Mouse (Mus musculus) kidney, postnatal 0 days (tissue): ENCODE measurements around the gene Nudt14. TPM values are rescaled to one million over a fixed set of nuclear protein-coding genes. Genes with fewer than 3 reads are reported as not detected.
A peak's percentile ranks its signal among the peaks of the same experiment; 100 is the strongest.

ENCODE experiments used
- ATAC-seq: fragments of 200-750 bp; cut with Nextera tagmentation; replicated peaks from 2 replicates; pipeline ENCODE4 v1.8.0; 2017; ENCODE audit warnings: low read depth, moderate number of reproducible peaks, moderate TSS enrichment, moderate library complexity; ENCODE audit not compliant: low FRiP score
- DNase-seq: peaks from one replicate; pipeline ENCODE4 v3.0.0-alpha.2; 2016; ENCODE audit warnings: low spot score
- H3K27ac ChIP-seq: fragments of 300-500 bp; sonication (generic); 2 replicates; pipeline ENCODE4 v1.5.1; 2014; ENCODE audit warnings: mild to moderate bottlenecking
- H3K27me3 ChIP-seq: fragments of 300-500 bp; sonication (generic); 2 replicates; pipeline ENCODE4 v1.6.1; 2014; ENCODE audit warnings: low read length, mixed read lengths; ENCODE audit not compliant: insufficient read depth
- H3K36me3 ChIP-seq: fragments of 300-500 bp; sonication (generic); 2 replicates; pipeline ENCODE4 v1.6.1; 2014; ENCODE audit warnings: low read length, mixed read lengths; ENCODE audit not compliant: insufficient read depth
- H3K4me1 ChIP-seq: fragments of 300-500 bp; sonication (generic); replicated peaks from 2 replicates; pipeline ENCODE4 v1.6.1; 2014; ENCODE audit warnings: antibody characterized with exemption, low read length, mixed read lengths; ENCODE audit not compliant: insufficient read depth
- H3K4me2 ChIP-seq: fragments of 300-500 bp; sonication (generic); 2 replicates; pipeline ENCODE4 v1.6.1; 2014; ENCODE audit warnings: mild to moderate bottlenecking, low read length, moderate library complexity, mixed read lengths
- H3K4me3 ChIP-seq: fragments of 300-500 bp; sonication (generic); replicated peaks from 2 replicates; pipeline ENCODE4 v1.5.1; 2014; ENCODE audit warnings: low read depth, low read length
- H3K9ac ChIP-seq: fragments of 300-500 bp; sonication (generic); 2 replicates; pipeline ENCODE4 v1.6.1; 2014; ENCODE audit warnings: low read depth, low read length
- H3K9me3 ChIP-seq: fragments of 300-500 bp; sonication (generic); replicated peaks from 2 replicates; pipeline ENCODE4 v1.6.1; 2016; ENCODE audit warnings: low read length, inconsistent platforms, mixed read lengths
- CTCF ChIP-seq: IDR thresholded peaks from 2 replicates; pipeline ENCODE4 v1.5.1; 2016; ENCODE audit warnings: antibody characterized with exemption, low read depth, mild to moderate bottlenecking, moderate library complexity
- WGBS: fragments of 180-500 bp; shearing (Covaris S2); extraction: QIAGEN DNeasy Blood & Tissue Kit; methylation state at CpG from one replicate; pipeline ENCODE4 v1.1.7; 2014; 5-methylcytosine and 5-hydroxymethylcytosine counted together
- polyA plus RNA-seq: library from polyadenylated mRNA; unstranded; fragments of >200 nt; fragmentation: Nextera tagmentation; extraction: Ambion mirVana; gene quantifications from 2 replicates; pipeline ENCODE4 v1.2.1, GENCODE M21; 2015

The Nudt14 gene
- polyA plus RNA-seq, result 99.2 and 102 TPM in 2 replicates

DNA sequence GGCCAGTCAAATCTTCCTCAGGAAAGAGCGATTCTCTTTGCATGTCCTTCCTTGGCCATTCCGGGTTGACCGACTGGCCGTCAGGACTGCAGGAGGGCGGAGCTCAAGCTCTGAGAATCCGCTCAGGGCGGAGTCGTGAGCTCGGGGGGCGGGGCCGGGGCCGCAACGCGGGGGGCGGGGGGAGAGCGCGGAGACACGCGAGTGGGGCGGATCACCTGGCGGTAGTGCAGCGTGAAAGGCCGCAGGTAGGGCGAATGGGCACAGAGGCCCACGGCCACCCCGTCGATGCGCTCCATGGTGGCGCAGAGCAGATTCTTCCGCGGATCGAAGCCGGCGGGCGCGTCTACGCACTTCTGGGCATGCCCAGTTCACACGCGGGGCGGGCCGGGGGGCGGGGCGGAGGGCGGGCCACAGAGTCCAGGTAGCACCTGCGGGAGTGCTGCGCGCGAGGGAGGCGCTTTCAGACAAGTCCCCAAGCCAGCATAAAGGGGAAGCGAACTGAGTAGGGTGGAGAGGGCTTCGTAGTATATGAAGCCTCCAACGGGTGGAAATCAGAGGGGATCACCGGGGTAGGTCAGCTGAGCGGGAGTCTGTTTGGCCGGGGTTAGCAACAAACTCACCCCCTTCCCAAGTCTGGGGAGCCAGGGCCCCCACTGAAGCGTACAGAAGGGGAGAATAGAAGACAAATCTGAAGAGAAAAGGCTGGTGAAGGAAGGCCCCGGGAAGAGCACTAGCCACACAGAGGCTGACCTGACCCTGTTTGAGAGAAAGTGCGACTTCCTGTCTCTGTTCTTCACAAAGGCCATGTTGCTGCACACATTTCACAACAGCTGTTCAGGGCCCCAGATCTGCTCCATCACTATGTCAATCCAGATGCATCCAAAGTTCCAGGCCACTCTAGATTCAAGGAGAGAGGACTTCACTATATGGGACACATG is at the start of gene Nudt14:
Gene Nudt14, minus strand, starts transcription at position 349 of the 938 bp plus-strand sequence.
- peak within 1 kb of the TSS; percentile 83 for H3K27ac ChIP-seq
- TF ChIP-seq CTCF, result no peak
- H3K9ac ChIP-seq, result peak within 1 kb of the TSS; percentile 82
- peak within 1 kb of the TSS; percentile 64 for H3K4me2 ChIP-seq
- H3K4me3 ChIP-seq, result peak within 1 kb of the TSS; percentile 68
- peak; percentile 85 for ATAC-seq
- 1% methylated on average over 47 of the region's 58 CpGs for WGBS
- H3K36me3 ChIP-seq, result no peaks in the 10 kb centered on the region
- H3K4me1 ChIP-seq, result peaks cover 9% of the 10 kb centered on the region
- peak; percentile 89 for DNase-seq
- H3K27me3 ChIP-seq, result no peaks in the 10 kb centered on the region
- no peaks in the 10 kb centered on the region for H3K9me3 ChIP-seq

DNA sequence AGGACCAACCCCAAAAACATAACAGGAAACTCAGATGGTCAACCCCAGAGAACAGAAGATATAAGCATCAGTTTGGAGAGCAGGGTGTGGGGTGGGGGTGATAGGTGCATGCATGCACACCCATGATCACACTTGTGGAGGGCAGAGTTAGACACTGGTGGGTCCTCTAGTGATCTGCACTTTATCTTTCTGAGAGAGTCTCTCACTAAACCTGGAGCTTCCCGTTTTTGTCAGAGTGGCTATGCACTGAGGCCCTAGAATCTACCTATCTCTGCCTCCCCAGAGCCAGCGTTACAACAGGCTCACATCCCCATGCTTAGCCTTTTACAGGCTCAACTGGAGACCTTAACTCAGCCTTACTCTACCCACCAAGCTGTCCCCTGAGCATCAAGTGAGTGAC is 49.5 kb upstream of the Nudt14 start:
- no peak for TF ChIP-seq CTCF
- H3K27me3 ChIP-seq, result no peaks in the 10 kb centered on the region
- 89% methylated on average over 2 of the region's 2 CpGs for WGBS
- H3K27ac ChIP-seq, result no peak overlapping the region
- H3K4me1 ChIP-seq, result no peaks in the 10 kb centered on the region
- H3K4me2 ChIP-seq, result no peak overlapping the region
- H3K36me3 ChIP-seq, result peaks cover 19% of the 10 kb centered on the region; the same call in 1 of the 2 replicates
- DNase-seq (no peak), ATAC-seq (no peak)
- H3K9me3 ChIP-seq, result no peaks in the 10 kb centered on the region
- no peak overlapping the region for H3K9ac ChIP-seq
- H3K4me3 ChIP-seq, result no peak overlapping the region

DNA sequence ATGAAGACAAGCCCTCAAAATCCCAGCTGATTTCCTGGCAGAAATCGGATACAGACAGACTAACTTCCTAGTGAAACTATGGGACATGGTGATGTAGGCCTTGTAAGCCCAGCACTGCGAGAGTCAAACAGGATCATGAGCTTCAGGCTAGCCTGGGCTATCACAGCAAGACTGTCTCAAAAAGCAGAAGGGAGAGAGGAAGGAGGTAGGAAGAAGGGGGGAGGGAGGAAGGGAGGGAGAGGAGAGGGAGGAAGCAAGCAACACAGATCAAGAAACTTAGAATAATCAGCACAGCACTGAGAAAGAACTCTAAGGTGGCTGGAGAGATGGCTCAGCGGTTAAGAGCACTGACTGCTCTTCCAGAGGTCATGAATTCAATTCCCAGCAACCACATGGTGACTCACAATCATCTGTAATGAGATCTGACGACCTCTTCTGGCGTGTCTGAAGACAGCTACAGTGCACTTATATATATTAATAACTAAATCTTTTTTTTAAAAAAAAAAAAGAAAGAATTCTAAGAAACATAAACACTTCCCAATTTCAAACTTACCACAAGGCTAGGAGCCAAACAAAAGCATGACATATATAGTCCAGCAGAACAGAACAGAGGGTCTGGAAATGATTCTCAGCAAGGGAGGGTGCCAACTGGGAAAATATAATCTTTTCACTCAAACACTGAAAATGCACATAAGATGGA is 48.9 kb upstream of the Nudt14 start:
- Histone ChIP-seq H3K9me3 (no peaks in the 10 kb centered on the region), H3K9ac (no peak overlapping the region), H3K27me3 (no peaks in the 10 kb centered on the region), H3K4me3 (no peak overlapping the region), H3K27ac (no peak overlapping the region), H3K36me3 (peaks cover 20% of the 10 kb centered on the region; the same call in 1 of the 2 replicates), H3K4me1 (no peaks in the 10 kb centered on the region), H3K4me2 (no peak overlapping the region)
- TF ChIP-seq CTCF, result no peak
- ATAC-seq (no peak), DNase-seq (no peak)
- WGBS, result 87% methylated on average over 5 of the region's 5 CpGs

DNA sequence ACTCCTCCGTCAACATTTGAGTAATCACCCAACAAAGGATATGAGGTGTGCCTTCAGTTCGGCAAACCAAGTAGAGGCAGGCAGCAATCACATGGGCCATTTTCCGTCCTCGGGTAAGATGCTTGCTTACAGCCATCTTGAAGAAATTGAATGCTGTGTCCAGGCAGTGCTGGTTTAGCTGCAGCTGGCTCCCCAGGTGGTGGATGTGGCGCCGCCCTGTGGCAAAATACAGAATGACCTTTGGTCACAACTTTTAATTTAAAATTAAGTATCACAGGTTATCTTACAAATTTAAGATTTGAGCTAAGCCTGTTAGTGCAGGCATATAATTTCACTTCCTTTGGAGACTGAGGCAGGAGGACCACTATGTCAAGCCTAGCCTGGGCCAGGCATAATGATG is 46.0 kb upstream of the Nudt14 start:
- H3K36me3 ChIP-seq, result peaks cover 34% of the 10 kb centered on the region; the same call in 1 of the 2 replicates
- H3K4me1 ChIP-seq, result no peaks in the 10 kb centered on the region
- no peak overlapping the region for H3K4me3 ChIP-seq
- H3K27ac ChIP-seq, result no peak overlapping the region
- ATAC-seq, result no peak
- no peak overlapping the region for H3K9ac ChIP-seq
- no peak overlapping the region for H3K4me2 ChIP-seq
- H3K27me3 ChIP-seq, result no peaks in the 10 kb centered on the region
- WGBS, result 75% methylated on average over 6 of the region's 6 CpGs
- no peaks in the 10 kb centered on the region for H3K9me3 ChIP-seq
- peak; percentile 66 for TF ChIP-seq CTCF
- peak; percentile 36 for DNase-seq

DNA sequence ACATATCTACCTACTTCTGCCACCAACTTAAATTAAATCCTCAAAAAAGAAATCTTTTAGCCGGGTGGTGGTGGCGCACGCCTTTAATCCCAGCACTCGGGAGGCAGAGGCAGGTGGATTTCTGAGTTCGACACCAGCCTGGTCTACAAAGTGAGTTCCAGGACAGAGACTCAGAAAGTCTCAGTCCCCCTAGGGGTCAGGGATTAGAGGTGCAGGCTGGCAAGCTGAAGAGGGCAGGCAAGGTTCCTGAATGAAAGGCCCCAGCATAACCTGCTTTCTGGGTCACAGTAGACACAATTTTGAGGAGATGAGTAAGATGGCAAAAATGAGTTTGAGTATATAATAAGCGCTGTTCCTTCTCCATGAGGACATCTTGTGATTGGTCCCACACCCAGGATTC is 43.4 kb upstream of the Nudt14 start:
- Histone ChIP-seq H3K9me3 (no peaks in the 10 kb centered on the region), H3K9ac (no peak overlapping the region), H3K4me3 (no peak overlapping the region), H3K4me1 (no peaks in the 10 kb centered on the region), H3K27me3 (no peaks in the 10 kb centered on the region), H3K27ac (no peak overlapping the region), H3K4me2 (no peak overlapping the region), H3K36me3 (peaks cover 51% of the 10 kb centered on the region)
- ATAC-seq, result no peak
- TF ChIP-seq CTCF, result peak; percentile 40
- DNase-seq, result no peak
- 95% methylated on average over 6 of the region's 6 CpGs for WGBS

DNA sequence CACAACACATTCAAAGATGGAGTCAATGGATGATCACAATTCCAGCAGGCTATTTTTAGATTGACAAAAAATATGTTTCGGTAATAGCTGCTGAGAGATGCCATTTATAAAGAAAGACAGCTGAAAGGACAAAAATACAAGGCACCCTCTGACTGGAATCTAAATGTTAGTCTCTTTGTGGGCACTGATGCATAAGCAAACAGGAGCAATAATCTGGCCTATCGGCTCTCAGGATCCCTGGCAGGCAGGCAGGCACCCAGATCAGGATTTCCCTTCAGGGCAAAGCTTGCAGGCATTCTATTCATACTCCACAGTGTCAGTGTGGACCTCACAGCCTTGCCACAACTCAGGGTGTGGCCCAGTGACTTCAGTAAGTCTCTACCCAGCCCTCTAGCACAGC is 40.1 kb upstream of the Nudt14 start:
- WGBS, result 71% methylated on average over 2 of the region's 2 CpGs
- peaks cover 4% of the 10 kb centered on the region; the same call in 1 of the 2 replicates for H3K4me1 ChIP-seq
- H3K27ac ChIP-seq, result no peak overlapping the region
- ATAC-seq (no peak), DNase-seq (no peak)
- H3K4me2 ChIP-seq, result no peak overlapping the region
- TF ChIP-seq CTCF, result no peak
- no peak overlapping the region for H3K9ac ChIP-seq
- no peak overlapping the region for H3K4me3 ChIP-seq
- H3K27me3 ChIP-seq, result no peaks in the 10 kb centered on the region
- H3K36me3 ChIP-seq, result peaks cover 68% of the 10 kb centered on the region
- H3K9me3 ChIP-seq, result no peaks in the 10 kb centered on the region
